Mouse (Mus musculus): ENCODE data around the gene Thrb.

The Thrb gene

GRCm38 (mm10) chr14:17875946-17876345, 215.9 kb downstream of the Thrb start:
- CTCF ChIA-PET = no interaction called here

- CTCF ChIA-PET = no interaction called here
These were observed 219.4 kb downstream of the Thrb start for GRCm38 (mm10) chr14:17879446-17879845.

GRCm38 (mm10) chr14:17884884-17885283, 224.8 kb downstream of the Thrb start:
- CTCF ChIA-PET = no interaction called here

GRCm38 (mm10) chr14:17885320-17885719, 225.3 kb downstream of the Thrb start:
- CTCF ChIA-PET = no interaction called here

- CTCF ChIA-PET = no interaction called here
These were observed 234.7 kb downstream of the Thrb start for GRCm38 (mm10) chr14:17894791-17895190.

- CTCF ChIA-PET = no interaction called here
These were observed 239.8 kb downstream of the Thrb start for GRCm38 (mm10) chr14:17899733-17900413.

- CTCF ChIA-PET = no interaction called here
These were observed 240.3 kb downstream of the Thrb start for GRCm38 (mm10) chr14:17900414-17900795.

- CTCF ChIA-PET = no interaction called here
These were observed 242.4 kb downstream of the Thrb start for GRCm38 (mm10) chr14:17902426-17902825.

- CTCF ChIA-PET = no interaction called here
These were observed 243.1 kb downstream of the Thrb start for GRCm38 (mm10) chr14:17903121-17903520.

GRCm38 (mm10) chr14:17904554-17904953, 244.5 kb downstream of the Thrb start:
- CTCF ChIA-PET = no interaction called here

- CTCF ChIA-PET = no interaction called here
These were observed 245.6 kb downstream of the Thrb start for GRCm38 (mm10) chr14:17905627-17906026.

- CTCF ChIA-PET = no interaction called here
These were observed 246.9 kb downstream of the Thrb start for GRCm38 (mm10) chr14:17906931-17907330.

- CTCF ChIA-PET = no interaction called here
These were observed 251.1 kb downstream of the Thrb start for GRCm38 (mm10) chr14:17911157-17911556.

- CTCF ChIA-PET = no interaction called here
These were observed 252.6 kb downstream of the Thrb start for GRCm38 (mm10) chr14:17912573-17913207.

- CTCF ChIA-PET = no interaction called here
These were observed 255.5 kb downstream of the Thrb start for GRCm38 (mm10) chr14:17915556-17915955.

GRCm38 (mm10) chr14:17916651-17917050, 256.6 kb downstream of the Thrb start:
- CTCF ChIA-PET = no interaction called here

- CTCF ChIA-PET = no interaction called here
These were observed 257.2 kb downstream of the Thrb start for GRCm38 (mm10) chr14:17917124-17917763.

GRCm38 (mm10) chr14:17917899-17918298, 257.8 kb downstream of the Thrb start:
- CTCF ChIA-PET = interaction anchor here (0.7 kb wide), 1 partner anchor 1496 kb away, joined by 9 read pairs; no protein-coding TSS in a partner anchor

- CTCF ChIA-PET = no interaction called here
These were observed 263.0 kb downstream of the Thrb start for GRCm38 (mm10) chr14:17922807-17923704.

- CTCF ChIA-PET = no interaction called here
These were observed 267.4 kb downstream of the Thrb start for GRCm38 (mm10) chr14:17927469-17927868.

- CTCF ChIA-PET = no interaction called here
These were observed 269.5 kb downstream of the Thrb start for GRCm38 (mm10) chr14:17929585-17929984.

GRCm38 (mm10) chr14:17933475-17933874, 273.4 kb downstream of the Thrb start:
- CTCF ChIA-PET = no interaction called here
